Mouse (Mus musculus): ENCODE data around the gene Pir. TPM values are rescaled to one million over a fixed set of nuclear protein-coding genes. Genes with fewer than 3 reads are reported as not detected.
A peak's percentile ranks its signal among the peaks of the same experiment; 100 is the strongest.

The Pir gene
- polyA plus RNA-seq, 1 experiment from 2014 or later = 6.2 TPM

DNA sequence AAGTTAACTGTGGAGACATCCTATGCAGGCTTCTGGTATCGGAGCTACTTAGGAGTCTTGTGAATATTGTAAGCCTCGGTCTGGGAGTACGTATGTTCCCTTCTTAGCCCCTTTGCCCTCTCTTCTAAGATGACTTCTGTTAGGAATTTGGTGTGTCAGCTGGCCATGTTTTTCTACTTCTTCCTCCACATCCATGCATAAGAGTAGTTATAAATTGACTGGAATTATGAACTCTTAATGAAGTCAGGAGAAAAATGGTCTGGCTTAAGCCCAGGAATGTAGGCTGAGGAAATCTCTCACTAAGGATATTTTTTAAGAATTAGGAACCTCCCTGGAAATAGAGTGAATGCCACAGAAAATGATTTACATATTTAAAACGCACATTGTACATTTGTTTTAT is 69.4 kb downstream of the Pir start:
- no peak for ATAC-seq (replicated peaks; ENCODE audit: insufficient number of reproducible peaks, insufficient read depth, low FRiP score, low read depth)
- no peaks in the 10 kb centered on the region for H3K9me3 ChIP-seq (replicated peaks)
- no peak overlapping the region for H3K27ac ChIP-seq
- no peak overlapping the region for H3K4me2 ChIP-seq
- 76% methylated on average over 4 of the region's 4 CpGs for WGBS
- H3K27me3 ChIP-seq = no peaks in the 10 kb centered on the region
- no peak overlapping the region for H3K9ac ChIP-seq
- H3K4me1 ChIP-seq (replicated peaks) = no peaks in the 10 kb centered on the region
- H3K36me3 ChIP-seq = no peaks in the 10 kb centered on the region
- no peak overlapping the region for H3K4me3 ChIP-seq

DNA sequence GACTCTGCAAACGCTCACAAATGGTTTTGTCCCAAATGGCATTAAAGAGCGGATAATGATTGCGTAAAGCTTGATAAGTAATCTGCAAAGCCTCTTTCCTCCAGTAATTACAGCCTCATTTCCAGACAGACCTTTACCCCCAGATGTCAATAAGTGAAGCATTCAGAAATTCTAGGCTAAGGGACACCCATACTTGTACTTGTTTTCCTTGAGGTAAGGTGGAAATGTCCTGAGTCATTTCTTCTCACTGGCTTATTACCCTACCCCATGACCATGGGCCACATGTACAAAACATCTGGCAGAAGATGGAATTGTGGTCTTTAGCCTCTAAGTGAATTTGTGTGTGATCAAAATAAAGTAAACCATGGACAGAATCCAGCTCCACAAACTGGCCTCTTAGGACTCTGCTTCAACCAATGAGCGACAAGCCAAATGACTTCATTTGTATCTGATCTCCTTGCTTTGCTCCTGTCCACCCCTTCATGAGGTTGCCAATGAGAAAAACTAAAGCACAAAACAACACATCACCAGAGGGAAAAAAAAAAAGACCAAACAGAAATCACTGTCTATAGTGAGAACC is 76.3 kb downstream of the Pir start:
- Histone ChIP-seq H3K4me2 (no peak overlapping the region), H3K4me1 (replicated peaks) (no peaks in the 10 kb centered on the region), H3K4me3 (no peak overlapping the region), H3K27me3 (no peaks in the 10 kb centered on the region), H3K36me3 (no peaks in the 10 kb centered on the region), H3K9ac (no peak overlapping the region), H3K9me3 (replicated peaks) (no peaks in the 10 kb centered on the region), H3K27ac (no peak overlapping the region)
- ATAC-seq (replicated peaks; ENCODE audit: insufficient number of reproducible peaks, insufficient read depth, low FRiP score, low read depth) = no peak
- WGBS = 75% methylated on average over 4 of the region's 4 CpGs

DNA sequence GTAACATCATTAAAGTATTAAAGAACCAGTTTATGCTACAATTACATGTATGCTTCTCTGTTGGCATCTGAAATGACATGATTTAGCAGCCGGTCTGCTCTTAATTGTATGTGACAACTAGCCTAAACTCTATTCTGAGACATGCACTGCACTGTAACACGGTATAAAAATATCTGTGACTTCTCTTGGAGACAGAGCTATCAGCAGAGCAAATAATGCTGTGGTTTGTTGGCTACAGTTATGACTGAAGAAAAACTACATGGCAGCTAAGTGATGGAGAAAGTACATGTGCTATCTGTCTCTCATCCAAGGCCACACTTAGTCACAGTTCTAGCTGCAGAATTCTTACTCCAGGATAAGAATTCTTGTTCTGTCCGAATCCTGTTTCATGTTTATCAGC is 79.8 kb downstream of the Pir start:
- no peak for ATAC-seq (replicated peaks; ENCODE audit: insufficient number of reproducible peaks, insufficient read depth, low FRiP score, low read depth)
- no peaks in the 10 kb centered on the region for H3K4me1 ChIP-seq (replicated peaks)
- no peaks in the 10 kb centered on the region for H3K9me3 ChIP-seq (replicated peaks)

DNA sequence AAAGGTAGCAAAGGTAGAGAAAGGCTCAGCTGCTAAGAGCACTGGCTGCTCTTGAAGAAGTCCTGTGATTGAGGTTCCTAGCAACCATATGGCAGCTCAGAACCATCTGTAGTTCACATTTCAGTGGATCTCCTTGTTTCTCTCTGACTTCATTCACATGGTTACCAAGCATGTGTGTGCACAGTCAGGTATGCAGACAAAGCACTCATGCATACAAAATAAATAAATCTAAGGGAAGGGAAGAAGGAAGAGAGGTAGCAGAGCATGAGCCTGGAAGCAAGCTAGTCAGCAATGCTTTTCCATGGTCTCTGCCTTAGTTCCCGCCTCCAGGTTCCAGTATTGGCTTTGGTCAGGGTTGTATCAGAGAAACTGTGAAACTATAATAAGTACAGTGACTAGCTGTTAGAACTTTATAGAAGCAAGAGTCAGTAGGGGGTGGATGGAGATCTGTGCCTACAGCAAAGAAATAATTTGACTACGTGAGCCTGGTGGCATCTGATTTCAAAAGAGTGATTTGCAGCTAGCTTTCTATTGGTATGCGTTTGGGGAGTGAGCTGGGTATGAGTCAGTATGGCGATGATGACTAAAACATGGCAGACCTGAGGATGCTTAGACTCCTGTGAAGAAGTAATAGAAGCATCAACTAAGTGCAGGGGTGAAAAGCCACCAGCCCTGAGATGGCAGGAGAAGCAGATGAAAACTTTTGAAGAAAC is 96.1 kb downstream of the Pir start:
- no peak overlapping the region for H3K9ac ChIP-seq
- H3K27me3 ChIP-seq = no peaks in the 10 kb centered on the region
- no peak overlapping the region for H3K27ac ChIP-seq
- ATAC-seq (replicated peaks; ENCODE audit: insufficient number of reproducible peaks, insufficient read depth, low FRiP score, low read depth) = no peak
- H3K4me3 ChIP-seq = no peak overlapping the region
- 82% methylated on average over 4 of the region's 4 CpGs for WGBS
- H3K36me3 ChIP-seq = no peaks in the 10 kb centered on the region
- no peaks in the 10 kb centered on the region for H3K9me3 ChIP-seq (replicated peaks)
- no peaks in the 10 kb centered on the region for H3K4me1 ChIP-seq (replicated peaks)
- no peak overlapping the region for H3K4me2 ChIP-seq

More for the DNA sequence above, 79.8 kb downstream of the Pir start:
- H3K4me2 ChIP-seq = no peak overlapping the region
- H3K4me3 ChIP-seq = no peak overlapping the region
- 34% methylated on average over 3 of the region's 3 CpGs for WGBS
- 0 out of 2 replicates have a peak overlapping the region, but pooled peaks have one; percentile 24 for H3K27ac ChIP-seq
- no peaks in the 10 kb centered on the region for H3K27me3 ChIP-seq
- H3K9ac ChIP-seq = no peak overlapping the region
- no peaks in the 10 kb centered on the region for H3K36me3 ChIP-seq

- Histone ChIP-seq H3K4me3 (no peak overlapping the region), H3K9ac (no peak overlapping the region), H3K27me3 (no peaks in the 10 kb centered on the region), H3K4me2 (no peak overlapping the region), H3K9me3 (replicated peaks) (no peaks in the 10 kb centered on the region), H3K36me3 (no peaks in the 10 kb centered on the region), H3K27ac (no peak overlapping the region), H3K4me1 (replicated peaks) (0 out of 2 replicates have a peak, but pooled peaks cover 4% of the 10 kb centered on the region)
- ATAC-seq (replicated peaks; ENCODE audit: insufficient number of reproducible peaks, insufficient read depth, low FRiP score, low read depth) = no peak
- 62% methylated on average over 3 of the region's 3 CpGs for WGBS
Measured at GRCm38 (mm10) chrX:164370576-164370975, 101.4 kb downstream of the Pir start.

- Histone ChIP-seq H3K36me3 (no peaks in the 10 kb centered on the region), H3K4me1 (replicated peaks) (0 out of 2 replicates have a peak, but pooled peaks cover 4% of the 10 kb centered on the region), H3K27ac (peak within 1 kb of the TSS; percentile 48; the same call in 1 of the 2 replicates), H3K4me3 (peak within 1 kb of the TSS; percentile 11; the same call in 1 of the 2 replicates), H3K27me3 (no peaks in the 10 kb centered on the region), H3K4me2 (no peak within 1 kb of the TSS), H3K9me3 (replicated peaks) (no peaks in the 10 kb centered on the region), H3K9ac (no peak within 1 kb of the TSS)
- ATAC-seq (replicated peaks; ENCODE audit: insufficient number of reproducible peaks, insufficient read depth, low FRiP score, low read depth) = no peak
- 18% methylated on average over 3 of the region's 3 CpGs for WGBS
Measured at GRCm38 (mm10) chrX:164373081-164373480, 103.9 kb downstream of the Pir start, which contains the start of gene Vegfd. TSS of gene Vegfd (plus strand) at chrX:164373378.

DNA sequence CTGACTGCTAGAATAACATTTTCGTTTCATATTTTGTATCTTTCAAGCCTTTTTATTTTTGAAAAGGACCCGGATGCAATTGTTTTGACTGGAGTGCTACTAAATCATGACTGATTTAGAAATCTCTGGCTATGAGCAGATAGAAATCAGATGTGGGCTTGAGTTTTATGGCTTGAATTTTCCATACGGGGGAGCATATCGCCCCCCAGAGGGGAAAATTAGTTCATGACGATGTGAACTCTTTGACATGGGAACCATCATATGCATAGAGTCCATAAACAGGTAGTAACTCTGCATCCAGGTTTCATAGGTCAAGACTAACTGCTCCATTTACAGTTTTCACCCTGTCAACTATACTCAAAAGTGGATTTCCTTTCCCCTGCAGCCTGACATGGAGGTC is 105.4 kb downstream of the Pir start:
- Histone ChIP-seq H3K27me3 (no peaks in the 10 kb centered on the region), H3K4me1 (replicated peaks) (0 out of 2 replicates have a peak, but pooled peaks cover 4% of the 10 kb centered on the region), H3K9me3 (replicated peaks) (no peaks in the 10 kb centered on the region), H3K27ac (no peak overlapping the region), H3K4me2 (no peak overlapping the region), H3K9ac (no peak overlapping the region), H3K36me3 (no peaks in the 10 kb centered on the region), H3K4me3 (no peak overlapping the region)
- no peak for ATAC-seq (replicated peaks; ENCODE audit: insufficient number of reproducible peaks, insufficient read depth, low FRiP score, low read depth)
- WGBS = 43% methylated on average over 5 of the region's 5 CpGs

DNA sequence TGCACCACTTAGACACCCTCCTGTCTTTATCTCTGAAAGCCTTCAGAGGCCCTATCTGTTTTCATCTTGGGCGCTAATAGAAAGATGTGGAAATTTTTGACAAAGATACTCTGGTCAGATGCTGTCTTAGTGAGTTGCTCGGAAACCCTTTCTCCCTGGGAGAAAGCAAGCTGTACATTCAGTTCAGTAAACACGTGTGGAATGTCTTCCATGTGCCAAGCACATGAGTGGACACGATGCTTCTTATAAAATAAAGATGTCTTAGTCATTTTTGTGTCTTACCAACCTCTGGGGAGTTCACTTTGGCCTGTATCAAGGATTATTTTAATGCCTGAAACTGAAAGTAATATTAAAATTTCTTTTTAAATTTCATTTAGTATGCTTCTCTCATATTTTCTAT is 110.5 kb downstream of the Pir start:
- Histone ChIP-seq H3K4me3 (no peak overlapping the region), H3K27me3 (no peaks in the 10 kb centered on the region), H3K4me1 (replicated peaks) (no peaks in the 10 kb centered on the region), H3K27ac (no peak overlapping the region), H3K36me3 (no peaks in the 10 kb centered on the region), H3K9me3 (replicated peaks) (no peaks in the 10 kb centered on the region), H3K9ac (no peak overlapping the region), H3K4me2 (no peak overlapping the region)
- ATAC-seq (replicated peaks; ENCODE audit: insufficient number of reproducible peaks, insufficient read depth, low FRiP score, low read depth) = no peak
- 59% methylated on average over 4 of the region's 4 CpGs for WGBS

GRCm38 (mm10) chrX:164381618-164382408 is 112.6 kb downstream of the Pir start:
- ATAC-seq (replicated peaks; ENCODE audit: insufficient number of reproducible peaks, insufficient read depth, low FRiP score, low read depth) = peak; percentile 96
- no peaks in the 10 kb centered on the region for H3K9me3 ChIP-seq (replicated peaks)
- H3K27ac ChIP-seq = no peak overlapping the region
- peak overlapping the region; percentile 47 for H3K4me3 ChIP-seq
- peak overlapping the region; percentile 79 for H3K4me2 ChIP-seq
- no peaks in the 10 kb centered on the region for H3K36me3 ChIP-seq
- H3K27me3 ChIP-seq = no peaks in the 10 kb centered on the region
- no peaks in the 10 kb centered on the region for H3K4me1 ChIP-seq (replicated peaks)
- peak overlapping the region; percentile 21; the same call in 1 of the 2 replicates for H3K9ac ChIP-seq
- 17% methylated on average over 33 of the region's 33 CpGs for WGBS

- no peak for ATAC-seq (replicated peaks; ENCODE audit: insufficient number of reproducible peaks, insufficient read depth, low FRiP score, low read depth)
- no peak overlapping the region for H3K9ac ChIP-seq
- no peaks in the 10 kb centered on the region for H3K27me3 ChIP-seq
- no peak overlapping the region for H3K27ac ChIP-seq
- H3K4me1 ChIP-seq (replicated peaks) = no peaks in the 10 kb centered on the region
- WGBS = 53% methylated on average over 4 of the region's 4 CpGs
- no peak overlapping the region for H3K4me2 ChIP-seq
- H3K9me3 ChIP-seq (replicated peaks) = no peaks in the 10 kb centered on the region
- H3K4me3 ChIP-seq = no peak overlapping the region
- H3K36me3 ChIP-seq = no peaks in the 10 kb centered on the region
Measured at GRCm38 (mm10) chrX:164394091-164394490, 124.9 kb downstream of the Pir start.

DNA sequence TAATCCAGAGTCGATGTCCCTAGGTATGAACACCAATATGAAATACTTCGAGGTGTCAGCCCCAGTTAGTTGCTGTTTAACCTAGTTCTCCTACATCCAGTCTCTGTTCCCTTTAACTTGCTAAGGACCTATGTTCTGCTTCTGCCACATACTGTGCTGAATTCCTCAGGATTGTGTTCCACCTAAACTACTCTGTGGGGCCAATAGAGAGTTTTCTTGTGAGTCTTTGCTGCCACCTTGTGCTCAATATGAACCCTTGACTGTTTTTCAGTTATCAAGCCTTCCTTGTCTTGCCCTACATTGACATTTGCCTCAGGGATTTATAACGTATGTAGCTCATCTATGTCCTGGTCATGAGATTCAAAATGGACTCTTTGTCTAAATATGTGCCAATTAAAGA is 129.3 kb downstream of the Pir start:
- Histone ChIP-seq H3K36me3 (no peaks in the 10 kb centered on the region), H3K4me3 (no peak overlapping the region), H3K4me2 (no peak overlapping the region), H3K27me3 (no peaks in the 10 kb centered on the region), H3K9ac (no peak overlapping the region), H3K4me1 (replicated peaks) (no peaks in the 10 kb centered on the region), H3K27ac (no peak overlapping the region), H3K9me3 (replicated peaks) (no peaks in the 10 kb centered on the region)
- 48% methylated on average over 3 of the region's 3 CpGs for WGBS
- no peak for ATAC-seq (replicated peaks; ENCODE audit: insufficient number of reproducible peaks, insufficient read depth, low FRiP score, low read depth)
